Mouse (Mus musculus) lung, adult 2 months (tissue): ENCODE data around the gene Fbxo30.
"Not testable (repeated sequence)": the region's sequence is repeated elsewhere in the genome, so short reads cannot be mapped to it uniquely, and the experiment has no call there.

Experiments
- CTCF ChIP-seq: fragments of 200-500 bp; IDR thresholded peaks from 2 replicates; pipeline ENCODE4 v1.5.1; 2011; ENCODE audit warnings: mild to moderate bottlenecking, low read length, control low read depth; ENCODE audit not compliant: insufficient read depth
- POLR2A ChIP-seq: fragments of 200-500 bp; IDR thresholded peaks from 2 replicates; pipeline ENCODE4 v1.6.1; 2011; ENCODE audit warnings: low read depth, mild to moderate bottlenecking, control low read depth, low read length, borderline replicate concordance; ENCODE audit errors: extremely low read depth

GRCm38 (mm10) chr10:11262292-11262691 lies 18.8 kb upstream of the Fbxo30 start:
- not testable (repeated sequence) for TF ChIP-seq POLR2A, CTCF
